Mouse (Mus musculus) cerebellum, adult 2 months (tissue): ENCODE results near the gene Arhgap35. TPM values are rescaled to one million over a fixed set of nuclear protein-coding genes. Genes with fewer than 3 reads are reported as not detected.

Experiments used
- DNase-seq, 2 experiments: peaks; one replicate each; pipeline ENCODE4 v3.0.0; 2021
- H3K27ac ChIP-seq: fragments of 200-500 bp; 2 replicates; pipeline ENCODE4 v1.5.1; 2012; ENCODE audit warnings: low read length, control low read depth, inconsistent platforms; ENCODE audit not compliant: insufficient read depth
- H3K27me3 ChIP-seq: fragments of 200-500 bp; 2 replicates; pipeline ENCODE4 v1.6.1; 2012; ENCODE audit warnings: inconsistent platforms, mild to moderate bottlenecking, low read length, moderate library complexity; ENCODE audit not compliant: control insufficient read depth, insufficient read depth
- H3K4me1 ChIP-seq: fragments of 200-500 bp; 2 replicates; pipeline ENCODE4 v1.6.1; 2011; ENCODE audit warnings: low read length; ENCODE audit not compliant: control insufficient read depth, insufficient read depth
- H3K4me3 ChIP-seq: fragments of 200-500 bp; replicated peaks from 2 replicates; pipeline ENCODE3; 2011; ENCODE audit warnings: mild to moderate bottlenecking, low read depth, low read length, control low read depth; ENCODE audit not compliant: insufficient read depth
- CTCF ChIP-seq: fragments of 200-500 bp; IDR thresholded peaks from 2 replicates; pipeline ENCODE4 v1.5.1; 2011; ENCODE audit warnings: low read depth, mild to moderate bottlenecking, control low read depth, low read length, moderate library complexity, borderline replicate concordance; ENCODE audit not compliant: insufficient read depth
- POLR2A ChIP-seq: fragments of 200-500 bp; IDR thresholded peaks from 2 replicates; pipeline ENCODE4 v1.6.1; 2011; ENCODE audit warnings: low read length, control low read depth, borderline replicate concordance; ENCODE audit not compliant: insufficient read depth
- WGBS: fragments of 180-500 bp; shearing (Covaris S2); methylation state at CpG from one replicate; pipeline ENCODE4 v1.1.7; 2018; 5-methylcytosine and 5-hydroxymethylcytosine counted together
- polyA plus RNA-seq: library from polyadenylated mRNA; depleted of rRNA; stranded (reverse); fragments of >200 nt; gene quantifications from 2 replicates; pipeline ENCODE4 v1.2.3, GENCODE M21; 2012; rRNA removed

Arhgap35 gene
- polyA plus RNA-seq, 1 experiment: 55.3 TPM

- Histone ChIP-seq H3K4me3 (no peak overlapping the region), H3K27ac (no peak overlapping the region), H3K4me1 (peaks cover 9% of the 10 kb centered on the region), H3K27me3 (no peaks in the 10 kb centered on the region)
- TF ChIP-seq CTCF: no peak
- 23% methylated on average over 6 of the region's 6 CpGs for WGBS
- no peak for DNase-seq
These were observed 153.6 kb downstream of the Arhgap35 start for GRCm38 (mm10) chr7:16461151-16461550.

- Histone ChIP-seq H3K4me1 (peaks cover 9% of the 10 kb centered on the region), H3K27me3 (no peaks in the 10 kb centered on the region), H3K27ac (no peak overlapping the region), H3K4me3 (no peak overlapping the region)
- 23% methylated on average over 13 of the region's 13 CpGs for WGBS
- DNase-seq: peak; percentile 39 to 52
- TF ChIP-seq CTCF (no peak), POLR2A (no peak)
These were observed 154.2 kb downstream of the Arhgap35 start for GRCm38 (mm10) chr7:16460566-16460965.

- Histone ChIP-seq H3K4me3 (no peak overlapping the region), H3K27ac (no peak overlapping the region), H3K4me1 (peaks cover 12% of the 10 kb centered on the region), H3K27me3 (no peaks in the 10 kb centered on the region)
- DNase-seq: no peak
- 80% methylated on average over 5 of the region's 5 CpGs for WGBS
- no peak for TF ChIP-seq POLR2A
- no peak for TF ChIP-seq CTCF
These were observed 158.5 kb downstream of the Arhgap35 start for GRCm38 (mm10) chr7:16456289-16456688.

- Histone ChIP-seq H3K4me3 (no peak overlapping the region), H3K27me3 (no peaks in the 10 kb centered on the region), H3K27ac (no peak overlapping the region), H3K4me1 (peaks cover 3% of the 10 kb centered on the region; the same call in 1 of the 2 replicates)
- DNase-seq: no peak
- no peak for TF ChIP-seq POLR2A
- TF ChIP-seq CTCF: no peak
- 84% methylated on average over 14 of the region's 14 CpGs for WGBS
These were observed 159.8 kb downstream of the Arhgap35 start for GRCm38 (mm10) chr7:16455016-16455415.

DNA sequence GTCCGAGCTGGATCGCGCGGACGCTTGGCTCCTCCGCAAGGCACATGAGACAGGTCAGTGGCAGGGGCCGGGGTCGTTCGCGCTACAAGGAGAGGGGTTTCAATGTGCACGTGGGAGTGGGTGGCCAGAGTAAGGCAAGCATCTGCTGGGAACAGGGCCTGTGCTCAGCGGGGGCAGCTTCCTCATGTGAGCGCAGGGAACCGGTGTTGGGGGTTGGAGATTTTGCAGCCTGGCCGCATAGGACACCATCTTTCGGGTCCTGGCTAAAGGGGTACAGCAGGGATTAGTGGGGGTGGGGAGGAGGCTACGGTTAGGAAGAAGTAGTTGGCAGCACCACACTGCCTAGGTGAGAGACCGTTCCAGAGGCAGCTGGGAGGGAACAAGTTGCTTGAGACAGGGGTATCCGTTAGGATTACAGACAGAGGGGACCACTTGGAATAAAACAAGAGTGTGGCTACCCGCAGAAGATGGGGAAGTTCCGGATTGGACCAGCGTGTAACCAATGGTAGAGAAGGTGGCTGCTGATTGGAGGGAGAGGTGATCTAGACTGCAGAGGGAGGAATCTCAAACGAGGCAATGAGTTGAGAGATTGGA, 161.6 kb downstream of the Arhgap35 start:
- under 1% methylated on average over 23 of the region's 23 CpGs for WGBS
- TF ChIP-seq POLR2A (no peak), CTCF (no peak)
- peak; percentile 65 to 73 for DNase-seq
- no peaks in the 10 kb centered on the region for H3K27me3 ChIP-seq
- peak overlapping the region; percentile 56 for H3K27ac ChIP-seq
- peak overlapping the region; percentile 89 for H3K4me3 ChIP-seq
- peaks cover 3% of the 10 kb centered on the region; the same call in 1 of the 2 replicates for H3K4me1 ChIP-seq

GRCm38 (mm10) chr7:16452587-16453073, 162.2 kb downstream of the Arhgap35 start, which contains the start of gene Tmem160:
Gene Tmem160, plus strand, starts transcription at chr7:16452779.
- DNase-seq: peak; percentile 87 to 95
- no peak for TF ChIP-seq CTCF
- 0 out of 2 replicates have a peak, but pooled peaks have one; percentile 35 for TF ChIP-seq POLR2A
- H3K4me1 ChIP-seq: peaks cover 3% of the 10 kb centered on the region; the same call in 1 of the 2 replicates
- H3K27ac ChIP-seq: peak within 1 kb of the TSS; percentile 56
- H3K27me3 ChIP-seq: no peaks in the 10 kb centered on the region
- WGBS: 1% methylated on average over 30 of the region's 30 CpGs
- H3K4me3 ChIP-seq: peak within 1 kb of the TSS; percentile 89

- DNase-seq: no peak
- 84% methylated on average over 6 of the region's 6 CpGs for WGBS
- H3K4me1 ChIP-seq: peaks cover 3% of the 10 kb centered on the region; the same call in 1 of the 2 replicates
- H3K27me3 ChIP-seq: no peaks in the 10 kb centered on the region
- TF ChIP-seq CTCF: no peak
- TF ChIP-seq POLR2A: no peak
- no peak overlapping the region for H3K4me3 ChIP-seq
- no peak overlapping the region for H3K27ac ChIP-seq
These were observed 163.1 kb downstream of the Arhgap35 start for GRCm38 (mm10) chr7:16451656-16452055.

Other genes starting within 250 kb of the Arhgap35 start
- gene Sae1, start 227.2 kb downstream of the Arhgap35 start, polyA plus RNA-seq: 78.2 and 84.0 TPM in 2 replicates
- gene Zc3h4, start 214.1 kb downstream of the Arhgap35 start, polyA plus RNA-seq: 42.0 and 50.2 TPM in 2 replicates
- 89.6 and 98.6 TPM in 2 replicates for gene Tmem160, start 162.2 kb downstream of the Arhgap35 start, polyA plus RNA-seq
- 3.7 and 6.0 TPM in 2 replicates for gene Npas1, start 137.3 kb downstream of the Arhgap35 start, polyA plus RNA-seq
- 0.08 TPM in 1 of 2 replicates, not detected in the other for gene Ceacam15, start 60.7 kb upstream of the Arhgap35 start, polyA plus RNA-seq
- not detected in 2 replicates for gene Ceacam9, start 106.9 kb upstream of the Arhgap35 start, polyA plus RNA-seq
- 424 and 454 TPM in 2 replicates for gene Ap2s1, start 123.4 kb upstream of the Arhgap35 start, polyA plus RNA-seq
- 3.5 and 4.0 TPM in 2 replicates for gene Slc1a5, start 166.3 kb upstream of the Arhgap35 start, polyA plus RNA-seq
- 158 and 160 TPM in 2 replicates for gene Strn4, start 200.9 kb upstream of the Arhgap35 start, polyA plus RNA-seq
- gene Fkrp, start 201.7 kb upstream of the Arhgap35 start, polyA plus RNA-seq: 38.6 and 38.9 TPM in 2 replicates
- gene Prkd2, start 227.9 kb upstream of the Arhgap35 start, polyA plus RNA-seq: 6.5 and 7.5 TPM in 2 replicates